Mouse (Mus musculus): Measurements from ENCODE around the gene Asb4. TPM values are rescaled to one million over a fixed set of nuclear protein-coding genes. Genes with fewer than 3 reads are reported as not detected.

Gene Asb4
- polyA plus RNA-seq, 1 experiment from 2014 or later: 6.7 TPM

Other genes with a start within 250 kb of the Asb4 start
- gene Pon1, start 189.4 kb upstream of the Asb4 start, polyA plus RNA-seq (2014; fragmentation: Nextera tagmentation; extraction: Ambion mirVana): not detected in 2 replicates
- 2.7 and 5.8 TPM in 2 replicates for gene Pon3, start 127.1 kb upstream of the Asb4 start, polyA plus RNA-seq (2014; fragmentation: Nextera tagmentation; extraction: Ambion mirVana)
- gene Pon2, start 84.9 kb upstream of the Asb4 start, polyA plus RNA-seq (2014; fragmentation: Nextera tagmentation; extraction: Ambion mirVana): 32.9 and 34.0 TPM in 2 replicates
- gene Pdk4, start 112.9 kb downstream of the Asb4 start, polyA plus RNA-seq (2014; fragmentation: Nextera tagmentation; extraction: Ambion mirVana): 0.33 and 0.53 TPM in 2 replicates